ENCODE assay signal across 19 mouse cellular contexts in the genomic region with DNA sequence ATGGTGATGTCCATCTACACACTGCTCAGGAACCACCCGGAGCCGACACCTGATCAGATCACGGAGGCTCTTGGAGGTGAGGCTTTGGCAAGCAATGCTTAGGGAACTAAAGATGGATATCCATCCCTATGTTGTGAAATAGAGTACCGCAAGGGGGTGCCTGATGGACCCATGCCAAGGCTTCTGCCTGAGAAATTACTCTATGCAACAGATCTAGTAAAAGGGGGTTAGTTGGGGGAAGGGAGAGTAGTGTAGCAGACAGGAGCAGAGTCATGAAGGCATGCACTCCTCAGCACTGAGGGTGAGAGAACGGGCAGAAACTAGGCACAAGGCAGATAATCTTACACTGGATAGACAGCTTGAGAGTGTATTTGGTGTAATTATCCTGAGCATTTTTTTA. TPM values are rescaled to one million over a fixed set of nuclear protein-coding genes. Genes with fewer than 3 reads are reported as not detected.
DNase-seq lines count a peak whose midpoint lies in the region; ATAC-seq and TF ChIP-seq lines count a peak whose summit lies in the region.
"Had no signal": no experiment of that assay in that cellular context is flagged by ENCODE, and none has a peak within 500 bp of the region (broad histone marks: within the 10 kb centered on the region; RNA-seq: fewer than 3 reads in every experiment).

No protein-coding gene starts in this region.

- no peaks in the 10 kb centered on the region for H3K36me3 ChIP-seq in forebrain, embryonic 14.5 days (ENCODE audit: control insufficient read depth, insufficient read depth, low read length)
- H3K36me3 ChIP-seq in forebrain, embryonic 12.5 days (replicated peaks): no peaks in the 10 kb centered on the region
- H3K36me3 ChIP-seq: lung, embryonic 15.5 days had no signal

- no peak overlapping the region for H3K4me2 ChIP-seq in forebrain, embryonic 14.5 days (ENCODE audit: low read length)
- no peak overlapping the region for H3K4me2 ChIP-seq in forebrain, embryonic 12.5 days
- H3K4me2 ChIP-seq: liver, embryonic 11.5 days; lung, embryonic 15.5 days had no signal

- H3K4me1 ChIP-seq in forebrain, embryonic 14.5 days (ENCODE audit: control insufficient read depth, insufficient read depth, low read length): no peaks in the 10 kb centered on the region
- H3K4me1 ChIP-seq in forebrain, embryonic 12.5 days: no peaks in the 10 kb centered on the region

- no peak for TF ChIP-seq POLR2A in brain, embryonic 14.5 days (IDR thresholded peaks at IDR 0.05; ENCODE audit: borderline replicate concordance, extremely low read depth, insufficient read depth, insufficient read length, poor library complexity, severe bottlenecking)

- no peaks in the 10 kb centered on the region for H3K9me3 ChIP-seq in forebrain, embryonic 14.5 days (replicated peaks; ENCODE audit: control insufficient read depth, low read length)
- no peaks in the 10 kb centered on the region for H3K9me3 ChIP-seq in forebrain, embryonic 12.5 days
- H3K9me3 ChIP-seq: lung, embryonic 15.5 days had no signal

- no peak overlapping the region for H3K4me3 ChIP-seq in forebrain, embryonic 14.5 days (ENCODE audit: low read depth, low read length)
- no peak overlapping the region for H3K4me3 ChIP-seq in forebrain, embryonic 12.5 days (replicated peaks)
- H3K4me3 ChIP-seq: lung, embryonic 15.5 days had no signal

- H3K9ac ChIP-seq in forebrain, embryonic 14.5 days (ENCODE audit: low read length): no peak overlapping the region
- no peak overlapping the region for H3K9ac ChIP-seq in forebrain, embryonic 12.5 days
- H3K9ac ChIP-seq: lung, embryonic 15.5 days had no signal

- ATAC-seq in forebrain, embryonic 14.5 days: peak; percentile 65; the same call in 1 of the 2 replicates
- no peak for ATAC-seq in forebrain, embryonic 12.5 days (ENCODE audit: low FRiP score)

- peak; percentile 59 for DNase-seq in forebrain, embryonic 14.5 days (ENCODE audit: low spot score)
- peak; percentile 37 for DNase-seq in left cerebral cortex, postnatal 4 days
- no peak for DNase-seq in left cerebral cortex, adult 8-10 months (ENCODE audit: low spot score in 2 of 2)
- peak; percentile 20 for DNase-seq in NIH3T3 (ENCODE audit: low read depth)
- DNase-seq in brain, embryonic 14.5 days (ENCODE audit: low read depth): peak; percentile 51
- DNase-seq in thymus, postnatal 10 days (ENCODE audit: low spot score in 2 of 2): no peak
- DNase-seq in frontal cortex, postnatal 10 days (ENCODE audit: low spot score in 2 of 2): no peak
- DNase-seq: adrenal gland, adult 2 months; gastrocnemius, postnatal 10 days; heart, adult 18-20 months; kidney, adult 11 months; lung, postnatal 4 days had no signal

- H3K27me3 ChIP-seq in forebrain, embryonic 14.5 days (replicated peaks; ENCODE audit: control insufficient read depth, insufficient read depth, low read length): no peaks in the 10 kb centered on the region
- no peaks in the 10 kb centered on the region for H3K27me3 ChIP-seq in forebrain, embryonic 12.5 days
- H3K27me3 ChIP-seq: lung, embryonic 15.5 days had no signal

- WGBS in forebrain, embryonic 14.5 days: 84% methylated on average over 5 of the region's 5 CpGs
- WGBS in forebrain, embryonic 12.5 days: 79% methylated on average over 5 of the region's 5 CpGs

- intact Hi-C loops in left cerebral cortex, postnatal 4 days (cut with DNase I): no loop called here

- no peak for TF ChIP-seq CTCF in brain, embryonic 14.5 days (IDR thresholded peaks at IDR 0.05; ENCODE audit: borderline replicate concordance, extremely low read depth, insufficient read depth, insufficient read length)

- 0 out of 2 replicates have a peak overlapping the region, but pooled peaks have one; percentile 15 for H3K27ac ChIP-seq in forebrain, embryonic 14.5 days (ENCODE audit: low read depth, low read length)
- H3K27ac ChIP-seq in forebrain, embryonic 12.5 days: no peak overlapping the region
- H3K27ac ChIP-seq: lung, embryonic 15.5 days had no signal

RNA-seq across cellular contexts. Expression of a gene that starts 11.7 kb away (rescaled TPM):
- polyA plus RNA-seq in forebrain, embryonic 14.5 days (2014; fragmentation: Nextera tagmentation; extraction: Ambion mirVana): 0.80 and 0.96 TPM in 2 replicates
- not detected in 2 replicates for polyA plus RNA-seq in forebrain, embryonic 12.5 days (2016; fragmentation: Nextera tagmentation; extraction: Ambion mirVana)
- 10 to 100 TPM; 18.3 to 23.4 TPM for total RNA-seq in left cerebral cortex, postnatal 4 days (2021)
- total RNA-seq in left cerebral cortex, adult 8-10 months (2022): 1 to 10 TPM; 3.0 to 4.0 (median 3.4) TPM
- polyA plus RNA-seq in brain, embryonic 14.5 days (2012; rRNA removed): 0.22 and 0.40 TPM in 2 replicates
- total RNA-seq: heart, adult 18-20 months had no signal
- polyA plus RNA-seq: adrenal gland, adult 2 months; hindbrain, embryonic 11.5 days; large intestine, adult 2 months; spleen, adult 2 months had no signal

RNA-seq across cellular contexts. Expression of a gene that starts 56.2 kb away (rescaled TPM):
- polyA plus RNA-seq in forebrain, embryonic 14.5 days (2014; fragmentation: Nextera tagmentation; extraction: Ambion mirVana): not detected in 2 replicates
- polyA plus RNA-seq in forebrain, embryonic 12.5 days (2016; fragmentation: Nextera tagmentation; extraction: Ambion mirVana): 0.09 and 0.15 TPM in 2 replicates
- not detected for total RNA-seq in left cerebral cortex, postnatal 4 days (2021)
- under 1 TPM in 1 of 4 experiments, not detected in 3; 0.09 TPM for total RNA-seq in left cerebral cortex, adult 8-10 months (2022)
- polyA plus RNA-seq in brain, embryonic 14.5 days (2012; rRNA removed): 0.01 and 0.04 TPM in 2 replicates
- total RNA-seq: left cerebral cortex, postnatal 36 days had no signal
- polyA plus RNA-seq: liver, embryonic 11.5 days had no signal

Comparison
In these comparisons a context has a peak if more than half of its experiments do, and no peak if none do; other contexts are left out.
1. DNase-seq: peak in forebrain, embryonic 14.5 days (single experiment), left cerebral cortex, postnatal 4 days (single experiment), NIH3T3 (single experiment) and brain, embryonic 14.5 days (single experiment); none in left cerebral cortex, adult 8-10 months (0 of 2), thymus, postnatal 10 days (0 of 2) and frontal cortex, postnatal 10 days (0 of 2).